Mouse (Mus musculus) mouse embryonic stem cell (cell line): ENCODE measurements around the gene Hecw1.
"Not testable (repeated sequence)": the region's sequence is repeated elsewhere in the genome, so short reads cannot be mapped to it uniquely, and the experiment has no call there.

Experiments
- in situ Hi-C, 2 experiments: fragments of 300-500 bp; cut with MboI; formaldehyde crosslinking; loops; 1 replicate in 1 of 2; 3 replicates in 1 of 2; pipeline ENCODE4 v1.14.3; 2019 to 2020; ENCODE audit warnings: low sequenced_read_pairs in 2 of 2, low pct_unique_long_range_greater_than_20kb in 1 of 2, mixed read lengths in 1 of 2; ENCODE audit not compliant: unreplicated experiment in 1 of 2

Gene Hecw1

GRCm38 (mm10) chr13:14428845-14429553 is 94.0 kb downstream of the Hecw1 start:
- in situ Hi-C loops: no loop called here

GRCm38 (mm10) chr13:14424836-14425235 is 98.2 kb downstream of the Hecw1 start:
- in situ Hi-C loops: no loop called here

GRCm38 (mm10) chr13:14413405-14413804 is 109.6 kb downstream of the Hecw1 start:
- in situ Hi-C loops: no loop called here

GRCm38 (mm10) chr13:14374470-14374869 is 148.6 kb downstream of the Hecw1 start:
- in situ Hi-C loops: no loop called here

GRCm38 (mm10) chr13:14365546-14365945 is 157.5 kb downstream of the Hecw1 start:
- in situ Hi-C loops: no loop called here

GRCm38 (mm10) chr13:14327252-14327651 is 195.8 kb downstream of the Hecw1 start:
- in situ Hi-C loops: no loop called here

GRCm38 (mm10) chr13:14306617-14307016 is 216.4 kb downstream of the Hecw1 start:
- in situ Hi-C loops: loop anchor here in 1 of 2 experiments (10.0 kb wide), 1 partner anchor 52 kb away; no protein-coding TSS in a partner anchor

- in situ Hi-C loops: loop anchor here in 1 of 2 experiments (10.0 kb wide), 1 partner anchor 49 kb away; no protein-coding TSS in a partner anchor
Observed at GRCm38 (mm10) chr13:14304103-14304502, 218.9 kb downstream of the Hecw1 start.

GRCm38 (mm10) chr13:14302921-14303320 is 220.1 kb downstream of the Hecw1 start:
- in situ Hi-C loops: loop anchor here in 1 of 2 experiments (10.0 kb wide), 1 partner anchor 48 kb away; no protein-coding TSS in a partner anchor

- in situ Hi-C loops: no loop called here
Observed at GRCm38 (mm10) chr13:14290016-14290415, 233.0 kb downstream of the Hecw1 start.

- in situ Hi-C loops: no loop called here
Observed at GRCm38 (mm10) chr13:14271476-14271875, 251.6 kb downstream of the Hecw1 start.

GRCm38 (mm10) chr13:14260939-14261338 is 262.1 kb downstream of the Hecw1 start:
- in situ Hi-C loops: not testable (repeated sequence)

GRCm38 (mm10) chr13:14245946-14246345 is 277.1 kb downstream of the Hecw1 start:
- in situ Hi-C loops: no loop called here

GRCm38 (mm10) chr13:14179669-14180068 is 343.4 kb downstream of the Hecw1 start:
- in situ Hi-C loops: no loop called here

GRCm38 (mm10) chr13:14177989-14178388 is 345.0 kb downstream of the Hecw1 start:
- in situ Hi-C loops: no loop called here
